Mouse (Mus musculus): Measurements from ENCODE around the gene Fbxl13. TPM values are rescaled to one million over a fixed set of nuclear protein-coding genes. Genes with fewer than 3 reads are reported as not detected.

Gene Fbxl13
- polyA plus RNA-seq, 1 experiment from 2014 or later = 0.15 TPM

- DNase-seq (ENCODE audit: low spot score) (no peak), ATAC-seq (replicated peaks; ENCODE audit: low FRiP score) (no peak)
- H3K36me3 ChIP-seq (ENCODE audit: control insufficient read depth, insufficient read depth, low read length) = no peaks in the 10 kb centered on the region
- H3K27ac ChIP-seq (ENCODE audit: low read depth, low read length) = no peak overlapping the region
- H3K27me3 ChIP-seq (ENCODE audit: control insufficient read depth, insufficient read depth, low read length) = no peaks in the 10 kb centered on the region
- no peak overlapping the region for H3K4me2 ChIP-seq (ENCODE audit: low read depth, low read length, severe bottlenecking)
- 68% methylated on average over 3 of the region's 3 CpGs for WGBS
- no peaks in the 10 kb centered on the region for H3K9me3 ChIP-seq (ENCODE audit: control insufficient read depth, low read length)
- H3K9ac ChIP-seq (ENCODE audit: low read length) = no peak overlapping the region
- H3K4me3 ChIP-seq (ENCODE audit: low read depth, low read length) = no peak overlapping the region
- H3K4me1 ChIP-seq (replicated peaks; ENCODE audit: control insufficient read depth, insufficient read depth, low read length) = no peaks in the 10 kb centered on the region
Measured at GRCm38 (mm10) chr5:21496881-21497280, 148.6 kb downstream of the Fbxl13 start.

GRCm38 (mm10) chr5:21496321-21496720 lies 149.1 kb downstream of the Fbxl13 start:
- H3K27ac ChIP-seq (ENCODE audit: low read depth, low read length) = no peak overlapping the region
- DNase-seq (ENCODE audit: low spot score) = no peak
- H3K9ac ChIP-seq (ENCODE audit: low read length) = no peak overlapping the region
- H3K36me3 ChIP-seq (ENCODE audit: control insufficient read depth, insufficient read depth, low read length) = no peaks in the 10 kb centered on the region
- no peak overlapping the region for H3K4me3 ChIP-seq (ENCODE audit: low read depth, low read length)
- no peaks in the 10 kb centered on the region for H3K27me3 ChIP-seq (ENCODE audit: control insufficient read depth, insufficient read depth, low read length)
- H3K4me2 ChIP-seq (ENCODE audit: low read depth, low read length, severe bottlenecking) = no peak overlapping the region
- no peak for ATAC-seq (replicated peaks; ENCODE audit: low FRiP score)
- no peaks in the 10 kb centered on the region for H3K9me3 ChIP-seq (ENCODE audit: control insufficient read depth, low read length)
- WGBS = 75% methylated on average over 6 of the region's 6 CpGs
- H3K4me1 ChIP-seq (replicated peaks; ENCODE audit: control insufficient read depth, insufficient read depth, low read length) = no peaks in the 10 kb centered on the region

- Histone ChIP-seq H3K4me3 (ENCODE audit: low read depth, low read length) (no peak overlapping the region), H3K4me1 (replicated peaks; ENCODE audit: control insufficient read depth, insufficient read depth, low read length) (no peaks in the 10 kb centered on the region), H3K36me3 (ENCODE audit: control insufficient read depth, insufficient read depth, low read length) (no peaks in the 10 kb centered on the region), H3K27me3 (ENCODE audit: control insufficient read depth, insufficient read depth, low read length) (no peaks in the 10 kb centered on the region), H3K4me2 (ENCODE audit: low read depth, low read length, severe bottlenecking) (no peak overlapping the region), H3K27ac (ENCODE audit: low read depth, low read length) (no peak overlapping the region), H3K9ac (ENCODE audit: low read length) (no peak overlapping the region), H3K9me3 (ENCODE audit: control insufficient read depth, low read length) (no peaks in the 10 kb centered on the region)
- 60% methylated on average over 3 of the region's 3 CpGs for WGBS
- DNase-seq (ENCODE audit: low spot score) = no peak
- ATAC-seq (replicated peaks; ENCODE audit: low FRiP score) = no peak
Measured at GRCm38 (mm10) chr5:21494781-21495180, 150.7 kb downstream of the Fbxl13 start.

- 82% methylated on average over 8 of the region's 8 CpGs for WGBS
- H3K36me3 ChIP-seq (ENCODE audit: control insufficient read depth, insufficient read depth, low read length) = no peaks in the 10 kb centered on the region
- H3K27ac ChIP-seq (ENCODE audit: low read depth, low read length) = no peak overlapping the region
- no peak overlapping the region for H3K9ac ChIP-seq (ENCODE audit: low read length)
- H3K4me2 ChIP-seq (ENCODE audit: low read depth, low read length, severe bottlenecking) = no peak overlapping the region
- H3K27me3 ChIP-seq (ENCODE audit: control insufficient read depth, insufficient read depth, low read length) = no peaks in the 10 kb centered on the region
- DNase-seq (ENCODE audit: low spot score) (no peak), ATAC-seq (replicated peaks; ENCODE audit: low FRiP score) (no peak)
- H3K4me1 ChIP-seq (replicated peaks; ENCODE audit: control insufficient read depth, insufficient read depth, low read length) = no peaks in the 10 kb centered on the region
- H3K4me3 ChIP-seq (ENCODE audit: low read depth, low read length) = no peak overlapping the region
- no peaks in the 10 kb centered on the region for H3K9me3 ChIP-seq (ENCODE audit: control insufficient read depth, low read length)
Measured at GRCm38 (mm10) chr5:21493294-21493999, 152.0 kb downstream of the Fbxl13 start.

GRCm38 (mm10) chr5:21492213-21492612 lies 153.2 kb downstream of the Fbxl13 start:
- no peak for DNase-seq (ENCODE audit: low spot score)
- no peaks in the 10 kb centered on the region for H3K9me3 ChIP-seq (ENCODE audit: control insufficient read depth, low read length)
- no peak overlapping the region for H3K9ac ChIP-seq (ENCODE audit: low read length)
- no peaks in the 10 kb centered on the region for H3K4me1 ChIP-seq (replicated peaks; ENCODE audit: control insufficient read depth, insufficient read depth, low read length)
- no peak overlapping the region for H3K4me2 ChIP-seq (ENCODE audit: low read depth, low read length, severe bottlenecking)
- H3K27me3 ChIP-seq (ENCODE audit: control insufficient read depth, insufficient read depth, low read length) = no peaks in the 10 kb centered on the region
- no peak for ATAC-seq (replicated peaks; ENCODE audit: low FRiP score)
- H3K27ac ChIP-seq (ENCODE audit: low read depth, low read length) = no peak overlapping the region
- 81% methylated on average over 3 of the region's 3 CpGs for WGBS
- H3K36me3 ChIP-seq (ENCODE audit: control insufficient read depth, insufficient read depth, low read length) = no peaks in the 10 kb centered on the region
- H3K4me3 ChIP-seq (ENCODE audit: low read depth, low read length) = no peak overlapping the region

- WGBS = 59% methylated on average over 2 of the region's 2 CpGs
Measured at GRCm38 (mm10) chr5:21491469-21491868, 154.0 kb downstream of the Fbxl13 start.

GRCm38 (mm10) chr5:21489135-21489534 lies 156.3 kb downstream of the Fbxl13 start:
- H3K9me3 ChIP-seq (ENCODE audit: control insufficient read depth, low read length) = no peaks in the 10 kb centered on the region
- H3K4me3 ChIP-seq (ENCODE audit: low read depth, low read length) = no peak overlapping the region
- no peak overlapping the region for H3K27ac ChIP-seq (ENCODE audit: low read depth, low read length)
- H3K4me2 ChIP-seq (ENCODE audit: low read depth, low read length, severe bottlenecking) = no peak overlapping the region
- no peak overlapping the region for H3K9ac ChIP-seq (ENCODE audit: low read length)
- no peak for ATAC-seq (replicated peaks; ENCODE audit: low FRiP score)
- no peaks in the 10 kb centered on the region for H3K4me1 ChIP-seq (replicated peaks; ENCODE audit: control insufficient read depth, insufficient read depth, low read length)
- no peaks in the 10 kb centered on the region for H3K27me3 ChIP-seq (ENCODE audit: control insufficient read depth, insufficient read depth, low read length)
- H3K36me3 ChIP-seq (ENCODE audit: control insufficient read depth, insufficient read depth, low read length) = no peaks in the 10 kb centered on the region
- no peak for DNase-seq (ENCODE audit: low spot score)
- 75% methylated on average over 4 of the region's 4 CpGs for WGBS

More at GRCm38 (mm10) chr5:21491469-21491868, 154.0 kb downstream of the Fbxl13 start:
- Histone ChIP-seq H3K4me2 (ENCODE audit: low read depth, low read length, severe bottlenecking) (no peak overlapping the region), H3K4me1 (replicated peaks; ENCODE audit: control insufficient read depth, insufficient read depth, low read length) (no peaks in the 10 kb centered on the region), H3K27ac (ENCODE audit: low read depth, low read length) (no peak overlapping the region), H3K9ac (ENCODE audit: low read length) (no peak overlapping the region), H3K9me3 (ENCODE audit: control insufficient read depth, low read length) (no peaks in the 10 kb centered on the region), H3K36me3 (ENCODE audit: control insufficient read depth, insufficient read depth, low read length) (no peaks in the 10 kb centered on the region), H3K27me3 (ENCODE audit: control insufficient read depth, insufficient read depth, low read length) (no peaks in the 10 kb centered on the region), H3K4me3 (ENCODE audit: low read depth, low read length) (no peak overlapping the region)
- DNase-seq (ENCODE audit: low spot score) (no peak), ATAC-seq (replicated peaks; ENCODE audit: low FRiP score) (no peak)

- H3K9me3 ChIP-seq (ENCODE audit: control insufficient read depth, low read length) = no peaks in the 10 kb centered on the region
- no peaks in the 10 kb centered on the region for H3K4me1 ChIP-seq (replicated peaks; ENCODE audit: control insufficient read depth, insufficient read depth, low read length)
- H3K9ac ChIP-seq (ENCODE audit: low read length) = no peak overlapping the region
- 92% methylated on average over 5 of the region's 5 CpGs for WGBS
- H3K36me3 ChIP-seq (ENCODE audit: control insufficient read depth, insufficient read depth, low read length) = no peaks in the 10 kb centered on the region
- H3K4me2 ChIP-seq (ENCODE audit: low read depth, low read length, severe bottlenecking) = no peak overlapping the region
- no peaks in the 10 kb centered on the region for H3K27me3 ChIP-seq (ENCODE audit: control insufficient read depth, insufficient read depth, low read length)
- H3K27ac ChIP-seq (ENCODE audit: low read depth, low read length) = no peak overlapping the region
- no peak for ATAC-seq (replicated peaks; ENCODE audit: low FRiP score)
- DNase-seq (ENCODE audit: low spot score) = no peak
- H3K4me3 ChIP-seq (ENCODE audit: low read depth, low read length) = no peak overlapping the region
Measured at GRCm38 (mm10) chr5:21488506-21488905, 156.9 kb downstream of the Fbxl13 start.

- no peaks in the 10 kb centered on the region for H3K27me3 ChIP-seq (ENCODE audit: control insufficient read depth, insufficient read depth, low read length)
- no peaks in the 10 kb centered on the region for H3K36me3 ChIP-seq (ENCODE audit: control insufficient read depth, insufficient read depth, low read length)
- no peaks in the 10 kb centered on the region for H3K9me3 ChIP-seq (ENCODE audit: control insufficient read depth, low read length)
- WGBS = 89% methylated on average over 3 of the region's 3 CpGs
- no peak overlapping the region for H3K4me3 ChIP-seq (ENCODE audit: low read depth, low read length)
- no peak overlapping the region for H3K9ac ChIP-seq (ENCODE audit: low read length)
- H3K27ac ChIP-seq (ENCODE audit: low read depth, low read length) = no peak overlapping the region
- DNase-seq (ENCODE audit: low spot score) (no peak), ATAC-seq (replicated peaks; ENCODE audit: low FRiP score) (no peak)
- no peaks in the 10 kb centered on the region for H3K4me1 ChIP-seq (replicated peaks; ENCODE audit: control insufficient read depth, insufficient read depth, low read length)
- H3K4me2 ChIP-seq (ENCODE audit: low read depth, low read length, severe bottlenecking) = no peak overlapping the region
Measured at GRCm38 (mm10) chr5:21487716-21488115, 157.7 kb downstream of the Fbxl13 start.
